Mouse (Mus musculus): ENCODE measurements around the gene Rapgef3. TPM values are rescaled to one million over a fixed set of nuclear protein-coding genes. Genes with fewer than 3 reads are reported as not detected.

The Rapgef3 gene
- polyA plus RNA-seq, 1 experiment from 2014 or later, result 8.8 TPM

GRCm38 (mm10) chr15:97743210-97743609 is 24.6 kb downstream of the Rapgef3 start:
- ATAC-seq (ENCODE audit: low FRiP score, low TSS enrichment) (no peak), DNase-seq (no peak)
- 82% methylated on average over 5 of the region's 5 CpGs for WGBS
- Histone ChIP-seq H3K9ac (replicated peaks; ENCODE audit: low read length) (no peak overlapping the region), H3K4me2 (ENCODE audit: low read length) (no peak overlapping the region), H3K4me1 (ENCODE audit: control insufficient read depth, insufficient read depth, low read length) (peaks cover 6% of the 10 kb centered on the region; the same call in 1 of the 2 replicates), H3K27me3 (ENCODE audit: control insufficient read depth, insufficient read depth, low read length) (no peaks in the 10 kb centered on the region), H3K27ac (replicated peaks; ENCODE audit: low read depth, low read length) (no peak overlapping the region), H3K4me3 (replicated peaks; ENCODE audit: low read depth, low read length) (no peak overlapping the region), H3K9me3 (ENCODE audit: control insufficient read depth, low read length) (no peaks in the 10 kb centered on the region), H3K36me3 (ENCODE audit: control insufficient read depth, insufficient read depth, low read length) (no peaks in the 10 kb centered on the region)

GRCm38 (mm10) chr15:97742600-97742999 is 25.2 kb downstream of the Rapgef3 start:
- Histone ChIP-seq H3K9me3 (ENCODE audit: control insufficient read depth, low read length) (no peaks in the 10 kb centered on the region), H3K4me3 (replicated peaks; ENCODE audit: low read depth, low read length) (no peak overlapping the region), H3K9ac (replicated peaks; ENCODE audit: low read length) (no peak overlapping the region), H3K27ac (replicated peaks; ENCODE audit: low read depth, low read length) (peak overlapping the region; percentile 14), H3K4me2 (ENCODE audit: low read length) (no peak overlapping the region), H3K4me1 (ENCODE audit: control insufficient read depth, insufficient read depth, low read length) (peaks cover 3% of the 10 kb centered on the region; the same call in 1 of the 2 replicates), H3K27me3 (ENCODE audit: control insufficient read depth, insufficient read depth, low read length) (no peaks in the 10 kb centered on the region), H3K36me3 (ENCODE audit: control insufficient read depth, insufficient read depth, low read length) (no peaks in the 10 kb centered on the region)
- no peak for DNase-seq
- WGBS, result 43% methylated on average over 4 of the region's 4 CpGs
- ATAC-seq (ENCODE audit: low FRiP score, low TSS enrichment), result no peak

- WGBS, result 48% methylated on average over 7 of the region's 7 CpGs
- Histone ChIP-seq H3K27me3 (ENCODE audit: control insufficient read depth, insufficient read depth, low read length) (no peaks in the 10 kb centered on the region), H3K36me3 (ENCODE audit: control insufficient read depth, insufficient read depth, low read length) (no peaks in the 10 kb centered on the region), H3K4me1 (ENCODE audit: control insufficient read depth, insufficient read depth, low read length) (peaks cover 3% of the 10 kb centered on the region; the same call in 1 of the 2 replicates), H3K4me2 (ENCODE audit: low read length) (no peak overlapping the region), H3K4me3 (replicated peaks; ENCODE audit: low read depth, low read length) (no peak overlapping the region), H3K9ac (replicated peaks; ENCODE audit: low read length) (no peak overlapping the region), H3K9me3 (ENCODE audit: control insufficient read depth, low read length) (no peaks in the 10 kb centered on the region), H3K27ac (replicated peaks; ENCODE audit: low read depth, low read length) (peak overlapping the region; percentile 14)
- DNase-seq, result no peak
- ATAC-seq (ENCODE audit: low FRiP score, low TSS enrichment), result no peak
These were observed 25.7 kb downstream of the Rapgef3 start for GRCm38 (mm10) chr15:97742074-97742473.

- Histone ChIP-seq H3K4me1 (ENCODE audit: control insufficient read depth, insufficient read depth, low read length) (peaks cover 3% of the 10 kb centered on the region; the same call in 1 of the 2 replicates), H3K9me3 (ENCODE audit: control insufficient read depth, low read length) (no peaks in the 10 kb centered on the region), H3K4me3 (replicated peaks; ENCODE audit: low read depth, low read length) (no peak overlapping the region), H3K27ac (replicated peaks; ENCODE audit: low read depth, low read length) (no peak overlapping the region), H3K9ac (replicated peaks; ENCODE audit: low read length) (no peak overlapping the region), H3K36me3 (ENCODE audit: control insufficient read depth, insufficient read depth, low read length) (no peaks in the 10 kb centered on the region), H3K4me2 (ENCODE audit: low read length) (no peak overlapping the region), H3K27me3 (ENCODE audit: control insufficient read depth, insufficient read depth, low read length) (no peaks in the 10 kb centered on the region)
- 80% methylated on average over 12 of the region's 12 CpGs for WGBS
- DNase-seq (no peak), ATAC-seq (ENCODE audit: low FRiP score, low TSS enrichment) (no peak)
These were observed 26.1 kb downstream of the Rapgef3 start for GRCm38 (mm10) chr15:97741662-97742061.

- 91% methylated on average over 9 of the region's 9 CpGs for WGBS
- ATAC-seq (ENCODE audit: low FRiP score, low TSS enrichment), result no peak
- H3K9me3 ChIP-seq (ENCODE audit: control insufficient read depth, low read length), result no peaks in the 10 kb centered on the region
These were observed 27.5 kb downstream of the Rapgef3 start for GRCm38 (mm10) chr15:97740283-97740732.

GRCm38 (mm10) chr15:97738923-97739322 is 28.8 kb downstream of the Rapgef3 start:
- Histone ChIP-seq H3K9ac (replicated peaks; ENCODE audit: low read length) (no peak overlapping the region), H3K27me3 (ENCODE audit: control insufficient read depth, insufficient read depth, low read length) (no peaks in the 10 kb centered on the region), H3K4me2 (ENCODE audit: low read length) (no peak overlapping the region), H3K4me3 (replicated peaks; ENCODE audit: low read depth, low read length) (no peak overlapping the region), H3K9me3 (ENCODE audit: control insufficient read depth, low read length) (no peaks in the 10 kb centered on the region), H3K4me1 (ENCODE audit: control insufficient read depth, insufficient read depth, low read length) (no peaks in the 10 kb centered on the region), H3K36me3 (ENCODE audit: control insufficient read depth, insufficient read depth, low read length) (no peaks in the 10 kb centered on the region), H3K27ac (replicated peaks; ENCODE audit: low read depth, low read length) (no peak overlapping the region)
- DNase-seq, result no peak
- WGBS, result 91% methylated on average over 7 of the region's 7 CpGs
- ATAC-seq (ENCODE audit: low FRiP score, low TSS enrichment), result no peak

More at GRCm38 (mm10) chr15:97740283-97740732, 27.5 kb downstream of the Rapgef3 start:
- Histone ChIP-seq H3K4me2 (ENCODE audit: low read length) (no peak overlapping the region), H3K4me1 (ENCODE audit: control insufficient read depth, insufficient read depth, low read length) (peaks cover 2% of the 10 kb centered on the region; the same call in 1 of the 2 replicates), H3K9ac (replicated peaks; ENCODE audit: low read length) (no peak overlapping the region), H3K4me3 (replicated peaks; ENCODE audit: low read depth, low read length) (no peak overlapping the region), H3K36me3 (ENCODE audit: control insufficient read depth, insufficient read depth, low read length) (no peaks in the 10 kb centered on the region), H3K27me3 (ENCODE audit: control insufficient read depth, insufficient read depth, low read length) (no peaks in the 10 kb centered on the region), H3K27ac (replicated peaks; ENCODE audit: low read depth, low read length) (no peak overlapping the region)
- DNase-seq, result no peak

- H3K4me1 ChIP-seq (ENCODE audit: control insufficient read depth, insufficient read depth, low read length), result no peaks in the 10 kb centered on the region
- no peak for DNase-seq
- H3K27ac ChIP-seq (replicated peaks; ENCODE audit: low read depth, low read length), result no peak overlapping the region
- no peak overlapping the region for H3K4me3 ChIP-seq (replicated peaks; ENCODE audit: low read depth, low read length)
- H3K27me3 ChIP-seq (ENCODE audit: control insufficient read depth, insufficient read depth, low read length), result no peaks in the 10 kb centered on the region
- H3K9ac ChIP-seq (replicated peaks; ENCODE audit: low read length), result no peak overlapping the region
- 92% methylated on average over 11 of the region's 11 CpGs for whole genome bisulfite sequencing
- no peak overlapping the region for H3K4me2 ChIP-seq (ENCODE audit: low read length)
- H3K36me3 ChIP-seq (ENCODE audit: control insufficient read depth, insufficient read depth, low read length), result no peaks in the 10 kb centered on the region
- ATAC-seq (ENCODE audit: low FRiP score, low TSS enrichment), result no peak
- no peaks in the 10 kb centered on the region for H3K9me3 ChIP-seq (ENCODE audit: control insufficient read depth, low read length)
These were observed 35.8 kb downstream of the Rapgef3 start for GRCm38 (mm10) chr15:97731988-97732387.

- no peaks in the 10 kb centered on the region for H3K4me1 ChIP-seq (ENCODE audit: control insufficient read depth, insufficient read depth, low read length)
- no peak within 1 kb of the TSS for H3K4me3 ChIP-seq (replicated peaks; ENCODE audit: low read depth, low read length)
- ATAC-seq (ENCODE audit: low FRiP score, low TSS enrichment), result no peak
- no peaks in the 10 kb centered on the region for H3K27me3 ChIP-seq (ENCODE audit: control insufficient read depth, insufficient read depth, low read length)
- H3K4me2 ChIP-seq (ENCODE audit: low read length), result no peak within 1 kb of the TSS
- WGBS, result 90% methylated on average over 8 of the region's 8 CpGs
- DNase-seq, result no peak
- H3K9ac ChIP-seq (replicated peaks; ENCODE audit: low read length), result no peak within 1 kb of the TSS
- H3K27ac ChIP-seq (replicated peaks; ENCODE audit: low read depth, low read length), result no peak within 1 kb of the TSS
- H3K9me3 ChIP-seq (ENCODE audit: control insufficient read depth, low read length), result no peaks in the 10 kb centered on the region
- H3K36me3 ChIP-seq (ENCODE audit: control insufficient read depth, insufficient read depth, low read length), result no peaks in the 10 kb centered on the region
These were observed 36.7 kb downstream of the Rapgef3 start, which contains the start of gene Endou for GRCm38 (mm10) chr15:97731111-97731510. Endou (minus strand) TSS chr15:97731339.

GRCm38 (mm10) chr15:97730365-97730764 is 37.4 kb downstream of the Rapgef3 start:
- no peak overlapping the region for H3K27ac ChIP-seq (replicated peaks; ENCODE audit: low read depth, low read length)
- H3K36me3 ChIP-seq (ENCODE audit: control insufficient read depth, insufficient read depth, low read length), result no peaks in the 10 kb centered on the region
- no peak for ATAC-seq (ENCODE audit: low FRiP score, low TSS enrichment)
- no peak overlapping the region for H3K4me3 ChIP-seq (replicated peaks; ENCODE audit: low read depth, low read length)
- 59% methylated on average over 6 of the region's 6 CpGs for WGBS
- no peaks in the 10 kb centered on the region for H3K9me3 ChIP-seq (ENCODE audit: control insufficient read depth, low read length)
- H3K27me3 ChIP-seq (ENCODE audit: control insufficient read depth, insufficient read depth, low read length), result no peaks in the 10 kb centered on the region
- H3K9ac ChIP-seq (replicated peaks; ENCODE audit: low read length), result no peak overlapping the region
- no peak overlapping the region for H3K4me2 ChIP-seq (ENCODE audit: low read length)
- no peak for DNase-seq
- H3K4me1 ChIP-seq (ENCODE audit: control insufficient read depth, insufficient read depth, low read length), result no peaks in the 10 kb centered on the region

Measured in midbrain, embryonic 14.5 days (tissue).